Mouse (Mus musculus): Measurements from ENCODE around the gene Pgf.

GRCm38 (mm10) chr12:85135513-85136470 lies 41.8 kb downstream of the Pgf start:
- TF ChIP-seq EP300 (IDR thresholded peaks at IDR 0.05; ENCODE audit: low read depth) (no peak), CTCF (IDR thresholded peaks at IDR 0.05; ENCODE audit: low read depth) (no peak)

Measured in liver, embryonic 14.5 days (tissue).